Mouse (Mus musculus): ENCODE measurements around the gene Osbpl5.

GRCm38 (mm10) chr7:143752606-143753005 is 4.2 kb downstream of the Osbpl5 start:
- TF ChIP-seq CTCF (IDR thresholded peaks at IDR 0.05; ENCODE audit: borderline replicate concordance, control insufficient read depth, extremely low read depth, insufficient read depth, low read length, poor library complexity) (no peak), POLR2A (IDR thresholded peaks at IDR 0.05; ENCODE audit: control insufficient read depth, extremely low read depth, insufficient read depth, low read length, poor library complexity) (no peak)

Measured in thymus, adult 2 months (tissue).